Mouse (Mus musculus): ENCODE measurements around the gene Fbxo22. TPM values are rescaled to one million over a fixed set of nuclear protein-coding genes. Genes with fewer than 3 reads are reported as not detected.
"Not testable (repeated sequence)": the region's sequence is repeated elsewhere in the genome, so short reads cannot be mapped to it uniquely, and the experiment has no call there.

The Fbxo22 gene
- polyA plus RNA-seq, 1 experiment = 27.9 TPM

DNA sequence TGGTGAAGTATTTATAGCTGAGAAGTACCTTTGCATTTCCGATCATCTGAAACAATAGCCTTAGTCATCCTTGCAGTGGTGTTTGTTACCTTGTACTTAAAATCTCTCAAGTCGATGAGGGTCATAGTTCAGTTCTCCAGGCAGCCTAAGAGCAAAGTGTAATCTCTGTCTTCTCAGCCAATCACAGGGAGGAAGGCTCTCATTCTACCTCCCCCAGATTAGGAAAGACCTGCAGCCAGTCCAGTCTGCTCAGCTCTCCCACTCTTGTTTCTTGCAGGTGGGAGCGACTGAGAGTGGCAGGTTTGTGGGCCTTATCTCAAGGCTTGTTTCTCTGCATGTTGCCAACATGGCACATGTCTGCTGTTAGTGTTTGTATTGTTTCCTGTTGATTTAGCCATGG is 6.3 kb downstream of the Fbxo22 start:
- H3K4me3 ChIP-seq (ENCODE audit: insufficient read depth, low read length) = no peak overlapping the region
- TF ChIP-seq CTCF (IDR thresholded peaks at IDR 0.05; ENCODE audit: low read depth, low read length) (no peak), POLR2A (IDR thresholded peaks at IDR 0.05; ENCODE audit: borderline replicate concordance, low read depth, low read length) (no peak)
- no peak overlapping the region for H3K27ac ChIP-seq (ENCODE audit: insufficient read depth, low read depth, low read length)

DNA sequence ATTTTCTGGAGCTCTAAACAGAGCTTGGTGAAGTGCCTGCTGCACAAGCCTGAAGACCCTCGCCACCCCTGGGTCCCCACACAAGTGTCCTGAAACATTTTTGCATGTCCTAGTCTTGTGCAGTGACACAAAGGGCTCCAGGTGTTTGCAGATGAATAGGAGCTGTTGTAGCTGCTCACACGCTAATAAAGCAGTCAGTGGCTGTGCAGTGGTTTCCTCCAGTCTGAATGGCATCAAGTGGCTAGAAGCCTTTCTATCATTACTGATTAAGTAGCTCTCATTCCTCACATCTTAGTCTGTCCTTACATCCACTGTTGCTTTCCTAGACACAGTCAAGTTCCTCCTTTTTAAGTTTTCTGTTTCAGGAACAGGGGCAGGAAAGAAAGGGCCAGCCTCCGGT is 6.9 kb downstream of the Fbxo22 start:
- Histone ChIP-seq H3K27ac (ENCODE audit: insufficient read depth, low read depth, low read length) (peak overlapping the region; percentile 38), H3K4me3 (ENCODE audit: insufficient read depth, low read length) (no peak overlapping the region), H3K4me1 (ENCODE audit: control insufficient read depth, insufficient read depth, low read length) (peaks cover 33% of the 10 kb centered on the region)
- TF ChIP-seq CTCF (IDR thresholded peaks at IDR 0.05; ENCODE audit: low read depth, low read length) = no peak
- no peak for TF ChIP-seq POLR2A (IDR thresholded peaks at IDR 0.05; ENCODE audit: borderline replicate concordance, low read depth, low read length)

More for the DNA sequence above, 6.3 kb downstream of the Fbxo22 start:
- H3K4me1 ChIP-seq (ENCODE audit: control insufficient read depth, insufficient read depth, low read length) = peaks cover 36% of the 10 kb centered on the region

DNA sequence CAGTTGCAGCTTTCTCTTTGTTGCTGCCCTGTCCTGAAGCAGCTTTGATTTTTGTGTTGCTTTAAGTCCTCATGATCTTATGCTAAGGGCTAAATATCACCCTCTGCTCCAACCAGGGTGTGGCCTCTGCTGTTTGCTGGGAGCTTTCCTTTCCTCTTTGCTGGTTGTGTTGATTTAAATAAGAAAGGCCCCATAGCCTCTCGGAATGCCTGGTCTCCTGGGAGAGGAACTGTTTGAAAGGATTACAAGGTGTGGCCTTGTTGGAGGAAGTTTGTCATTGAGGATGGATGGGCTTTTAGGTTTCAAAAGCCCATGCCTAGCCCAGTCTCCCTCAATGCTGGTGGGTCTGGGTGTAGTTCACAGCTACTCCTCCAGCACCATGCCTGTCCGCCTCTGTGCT is 7.4 kb downstream of the Fbxo22 start:
- TF ChIP-seq CTCF (IDR thresholded peaks at IDR 0.05; ENCODE audit: low read depth, low read length) (no peak), POLR2A (IDR thresholded peaks at IDR 0.05; ENCODE audit: borderline replicate concordance, low read depth, low read length) (no peak)
- peak overlapping the region; percentile 38 for H3K27ac ChIP-seq (ENCODE audit: insufficient read depth, low read depth, low read length)
- no peak overlapping the region for H3K4me3 ChIP-seq (ENCODE audit: insufficient read depth, low read length)
- peaks cover 30% of the 10 kb centered on the region for H3K4me1 ChIP-seq (ENCODE audit: control insufficient read depth, insufficient read depth, low read length)

DNA sequence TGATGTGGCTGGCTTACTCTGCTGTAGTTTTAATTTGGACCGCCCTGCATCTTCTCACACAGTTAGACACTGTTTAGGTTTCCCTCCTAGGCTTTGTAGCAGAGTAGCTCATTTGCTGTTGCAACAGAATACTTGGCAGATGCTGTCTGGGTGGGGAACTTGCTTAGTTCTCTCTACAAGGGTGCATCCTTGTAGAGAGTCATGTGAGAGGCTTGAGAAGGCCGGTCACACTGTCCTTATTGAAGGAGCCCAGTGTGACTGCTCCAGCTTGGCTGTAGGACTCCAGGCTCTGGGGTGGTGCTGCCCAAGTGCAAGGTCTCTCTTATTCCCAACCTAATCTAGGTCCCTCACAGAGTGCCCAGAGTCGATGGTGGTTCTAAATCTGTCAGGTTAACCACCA is 8.7 kb downstream of the Fbxo22 start:
- Histone ChIP-seq H3K4me3 (ENCODE audit: insufficient read depth, low read length) (no peak overlapping the region), H3K27ac (ENCODE audit: insufficient read depth, low read depth, low read length) (peak overlapping the region; percentile 84), H3K4me1 (ENCODE audit: control insufficient read depth, insufficient read depth, low read length) (peaks cover 30% of the 10 kb centered on the region)
- TF ChIP-seq POLR2A (IDR thresholded peaks at IDR 0.05; ENCODE audit: borderline replicate concordance, low read depth, low read length) (no peak), CTCF (IDR thresholded peaks at IDR 0.05; ENCODE audit: low read depth, low read length) (no peak)

DNA sequence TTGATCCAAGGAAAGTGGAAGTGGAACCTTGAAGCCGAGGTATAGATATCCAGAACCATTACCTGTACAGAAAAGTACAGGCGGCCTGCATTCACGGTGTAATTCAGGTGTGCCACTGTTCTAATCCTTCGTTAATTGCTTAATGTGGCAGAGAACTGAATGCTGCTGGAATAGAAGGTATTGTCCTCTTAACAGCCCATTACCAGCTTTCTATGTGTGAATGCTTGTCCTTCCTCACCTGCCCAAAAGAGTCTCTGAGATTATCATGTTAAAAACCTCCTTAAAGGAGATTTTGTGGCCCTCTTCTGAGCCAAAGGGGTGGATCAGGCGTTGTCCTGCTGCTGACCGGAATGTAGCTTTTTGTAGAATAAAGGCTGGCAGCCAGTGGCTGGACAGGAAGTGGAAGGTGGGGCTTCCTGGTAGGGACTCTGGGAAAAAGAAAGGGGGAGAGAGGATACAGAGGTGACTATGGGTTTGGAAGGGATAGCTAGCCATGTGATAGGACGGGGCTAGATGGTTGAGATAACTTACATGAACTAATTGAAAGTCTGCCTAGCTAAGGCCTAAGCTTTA is 16.5 kb downstream of the Fbxo22 start:
- H3K4me1 ChIP-seq (ENCODE audit: control insufficient read depth, insufficient read depth, low read length) = no peaks in the 10 kb centered on the region
- no peak overlapping the region for H3K27ac ChIP-seq (ENCODE audit: insufficient read depth, low read depth, low read length)
- H3K4me3 ChIP-seq (ENCODE audit: insufficient read depth, low read length) = no peak overlapping the region
- TF ChIP-seq CTCF (IDR thresholded peaks at IDR 0.05; ENCODE audit: low read depth, low read length) (no peak), POLR2A (IDR thresholded peaks at IDR 0.05; ENCODE audit: borderline replicate concordance, low read depth, low read length) (no peak)

DNA sequence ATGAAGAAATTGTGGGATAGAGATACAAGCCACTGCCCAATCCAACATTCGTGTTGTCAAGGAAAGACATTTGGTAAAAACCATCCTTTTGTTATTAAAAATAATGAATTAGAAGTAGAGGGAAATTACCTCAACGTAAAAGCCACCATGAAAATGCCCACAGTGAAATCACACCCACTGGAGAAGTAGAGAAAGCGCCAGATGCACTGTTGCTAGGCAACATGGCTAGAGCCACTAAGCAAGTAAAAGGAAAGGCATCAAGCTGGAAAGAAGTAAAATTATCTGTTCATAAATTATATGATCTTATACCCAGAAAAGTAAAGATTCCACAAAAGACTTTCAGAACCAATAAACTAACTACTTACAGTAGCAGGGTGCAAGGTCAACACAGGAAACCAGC is 17.5 kb downstream of the Fbxo22 start:
- TF ChIP-seq CTCF (IDR thresholded peaks at IDR 0.05; ENCODE audit: low read depth, low read length) (no peak), POLR2A (IDR thresholded peaks at IDR 0.05; ENCODE audit: borderline replicate concordance, low read depth, low read length) (no peak)
- H3K4me3 ChIP-seq (ENCODE audit: insufficient read depth, low read length) = no peak overlapping the region
- H3K4me1 ChIP-seq (ENCODE audit: control insufficient read depth, insufficient read depth, low read length) = no peaks in the 10 kb centered on the region
- no peak overlapping the region for H3K27ac ChIP-seq (ENCODE audit: insufficient read depth, low read depth, low read length)

DNA sequence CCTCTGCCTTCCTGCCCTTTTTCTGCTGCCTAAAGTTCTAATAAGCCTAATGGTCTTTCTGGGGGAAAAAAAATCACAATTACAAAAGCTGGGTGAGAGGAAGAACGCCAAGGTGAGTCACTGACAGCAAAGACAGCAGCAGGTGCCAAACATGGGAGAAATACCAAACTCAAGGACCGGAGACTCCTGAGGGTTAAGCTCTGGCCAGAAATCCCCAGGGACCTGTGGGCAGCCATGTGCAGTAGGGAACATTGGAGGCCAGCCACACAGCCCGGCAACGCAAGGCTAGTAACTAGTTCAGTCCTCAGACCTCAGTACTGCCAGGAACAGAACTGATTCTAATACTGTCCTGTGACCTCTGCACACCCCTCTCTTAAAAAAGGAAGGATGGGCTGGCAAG is 19.4 kb downstream of the Fbxo22 start:
- Histone ChIP-seq H3K27ac (ENCODE audit: insufficient read depth, low read depth, low read length) (no peak overlapping the region), H3K4me1 (ENCODE audit: control insufficient read depth, insufficient read depth, low read length) (no peaks in the 10 kb centered on the region), H3K4me3 (ENCODE audit: insufficient read depth, low read length) (no peak overlapping the region)
- TF ChIP-seq CTCF (IDR thresholded peaks at IDR 0.05; ENCODE audit: low read depth, low read length) (no peak), POLR2A (IDR thresholded peaks at IDR 0.05; ENCODE audit: borderline replicate concordance, low read depth, low read length) (no peak)

DNA sequence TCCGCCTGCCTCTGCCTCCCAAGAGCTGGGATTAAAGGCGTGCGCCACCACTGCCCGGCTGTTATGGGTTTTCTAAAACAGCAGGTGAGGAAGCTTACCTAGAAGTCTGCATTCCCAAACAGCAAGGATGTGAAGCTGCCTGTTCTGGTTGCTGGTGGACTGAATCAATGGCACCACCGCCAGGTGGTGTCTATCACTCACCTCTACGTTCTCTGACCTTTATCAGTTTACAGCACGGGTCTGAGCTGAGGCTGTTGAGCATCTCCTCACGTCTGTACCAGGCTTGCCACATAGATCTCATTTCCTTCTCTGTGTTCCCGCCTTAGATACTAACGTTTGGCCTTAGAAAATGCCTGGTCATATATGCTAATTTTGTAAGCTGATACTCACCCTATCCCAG is 20.3 kb downstream of the Fbxo22 start:
- H3K4me3 ChIP-seq (ENCODE audit: insufficient read depth, low read length) = no peak overlapping the region
- H3K27ac ChIP-seq (ENCODE audit: insufficient read depth, low read depth, low read length) = no peak overlapping the region
- TF ChIP-seq POLR2A (IDR thresholded peaks at IDR 0.05; ENCODE audit: borderline replicate concordance, low read depth, low read length) (no peak), CTCF (IDR thresholded peaks at IDR 0.05; ENCODE audit: low read depth, low read length) (no peak)
- H3K4me1 ChIP-seq (ENCODE audit: control insufficient read depth, insufficient read depth, low read length) = no peaks in the 10 kb centered on the region

DNA sequence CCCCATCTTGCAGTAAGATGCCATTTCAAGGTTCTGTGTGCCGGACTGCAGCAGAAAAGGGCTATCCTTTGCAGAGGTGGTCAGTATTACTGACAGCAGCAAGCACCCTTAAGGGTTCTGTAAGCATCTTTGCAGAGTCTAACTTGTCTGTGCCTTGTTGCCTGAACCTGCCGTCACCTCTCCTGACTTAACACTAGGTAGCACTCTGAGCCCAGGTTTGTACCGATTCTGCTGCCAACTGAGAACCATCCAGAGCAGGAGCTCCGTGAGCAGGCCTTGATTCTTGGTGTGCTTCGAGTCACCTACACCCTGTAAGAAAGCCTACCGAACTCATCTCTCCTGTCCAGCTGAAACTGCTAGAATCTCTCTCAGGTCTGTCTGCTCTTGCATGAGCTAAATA is 22.8 kb downstream of the Fbxo22 start:
- no peak overlapping the region for H3K27ac ChIP-seq (ENCODE audit: insufficient read depth, low read depth, low read length)
- TF ChIP-seq CTCF (IDR thresholded peaks at IDR 0.05; ENCODE audit: low read depth, low read length) (no peak), POLR2A (IDR thresholded peaks at IDR 0.05; ENCODE audit: borderline replicate concordance, low read depth, low read length) (no peak)
- H3K4me3 ChIP-seq (ENCODE audit: insufficient read depth, low read length) = no peak overlapping the region
- no peaks in the 10 kb centered on the region for H3K4me1 ChIP-seq (ENCODE audit: control insufficient read depth, insufficient read depth, low read length)

DNA sequence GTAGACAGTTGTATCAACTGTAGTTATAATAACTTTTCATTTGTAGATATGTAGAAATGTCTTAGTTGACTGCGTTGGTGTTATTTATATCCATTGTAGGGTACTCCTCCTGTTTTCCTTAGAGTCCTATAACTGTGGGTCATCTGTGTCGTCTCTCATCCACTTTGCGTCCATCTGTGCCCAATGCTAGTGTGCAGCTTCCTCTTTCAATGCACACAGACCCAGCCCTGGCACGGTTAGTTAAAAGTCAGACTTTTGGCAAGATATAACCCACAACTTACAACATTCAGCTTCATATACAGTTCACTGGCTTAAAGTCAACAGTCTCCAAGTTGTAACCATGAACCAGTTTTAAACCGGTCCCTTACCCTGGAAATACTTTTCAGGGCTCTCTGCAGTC is 23.4 kb downstream of the Fbxo22 start:
- no peak for TF ChIP-seq CTCF (IDR thresholded peaks at IDR 0.05; ENCODE audit: low read depth, low read length)
- no peak for TF ChIP-seq POLR2A (IDR thresholded peaks at IDR 0.05; ENCODE audit: borderline replicate concordance, low read depth, low read length)
- no peaks in the 10 kb centered on the region for H3K4me1 ChIP-seq (ENCODE audit: control insufficient read depth, insufficient read depth, low read length)
- no peak overlapping the region for H3K27ac ChIP-seq (ENCODE audit: insufficient read depth, low read depth, low read length)
- no peak overlapping the region for H3K4me3 ChIP-seq (ENCODE audit: insufficient read depth, low read length)

DNA sequence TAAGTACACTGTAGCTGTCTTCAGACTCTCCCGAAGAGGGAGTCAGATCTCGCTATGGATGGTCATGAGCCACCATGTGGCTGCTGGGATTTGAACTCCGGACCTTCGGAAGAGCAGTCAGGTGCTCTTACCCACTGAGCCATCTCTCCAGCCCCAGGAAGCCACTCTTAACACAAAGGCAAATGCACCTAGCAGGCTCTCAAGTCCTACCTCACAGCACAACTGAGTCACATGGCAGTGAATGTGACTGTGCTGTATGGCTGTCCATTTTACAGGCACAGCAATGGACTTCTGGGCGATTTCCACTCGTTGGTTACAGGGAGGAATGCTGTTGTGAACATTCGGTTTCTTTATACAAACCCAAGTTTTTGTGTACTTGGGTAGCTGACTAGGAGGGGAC is 23.9 kb downstream of the Fbxo22 start:
- Histone ChIP-seq H3K27ac (ENCODE audit: insufficient read depth, low read depth, low read length) (no peak overlapping the region), H3K4me3 (ENCODE audit: insufficient read depth, low read length) (no peak overlapping the region), H3K4me1 (ENCODE audit: control insufficient read depth, insufficient read depth, low read length) (no peaks in the 10 kb centered on the region)
- TF ChIP-seq POLR2A (IDR thresholded peaks at IDR 0.05; ENCODE audit: borderline replicate concordance, low read depth, low read length) (no peak), CTCF (IDR thresholded peaks at IDR 0.05; ENCODE audit: low read depth, low read length) (no peak)

DNA sequence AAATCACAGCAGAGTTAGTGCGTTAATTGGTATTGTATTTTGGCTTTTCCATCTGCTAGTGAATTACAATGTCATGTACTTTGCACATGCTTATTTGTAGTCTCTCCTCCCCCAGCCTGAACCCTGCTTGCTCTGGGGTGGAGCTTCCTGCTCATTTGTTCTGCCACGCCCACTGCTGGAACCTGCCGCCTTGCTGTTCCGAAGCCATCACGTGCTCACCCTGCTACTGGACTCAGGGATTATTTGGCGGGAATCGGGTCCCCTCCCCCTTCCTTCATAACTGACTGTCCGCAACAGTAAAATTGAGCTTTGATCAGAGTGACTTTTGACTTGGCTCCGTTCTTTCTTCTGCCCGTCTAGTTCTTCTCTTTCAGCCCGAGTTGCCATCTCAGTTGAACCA is 24.4 kb downstream of the Fbxo22 start:
- not testable (repeated sequence) for H3K4me3 ChIP-seq (ENCODE audit: insufficient read depth, low read length); H3K4me1 ChIP-seq (ENCODE audit: control insufficient read depth, insufficient read depth, low read length); H3K27ac ChIP-seq (ENCODE audit: insufficient read depth, low read depth, low read length)

Data from bone marrow macrophage, adult 2 months (primary cell).